Comparison of ENCODE assay signal across 9 mouse cellular contexts in genomic region chr4:108779763-108780056, GRCm38 (mm10). TPM values are rescaled to one million over a fixed set of nuclear protein-coding genes. Genes with fewer than 3 reads are reported as not detected.
DNase-seq lines count a peak whose midpoint lies in the region; ATAC-seq and TF ChIP-seq lines count a peak whose summit lies in the region.
"Had no signal": no experiment of that assay in that cellular context is flagged by ENCODE, and none has a peak within 500 bp of the region (broad histone marks: within the 10 kb centered on the region; RNA-seq: fewer than 3 reads in every experiment).

No protein-coding gene starts in this region.

- H3K27me3 ChIP-seq in heart, embryonic 12.5 days (replicated peaks) = no peaks in the 10 kb centered on the region
- peaks cover 27% of the 10 kb centered on the region for H3K27me3 ChIP-seq in E14TG2a.4 (ENCODE audit: insufficient read depth, low read length)
- no peaks in the 10 kb centered on the region for H3K27me3 ChIP-seq in forebrain, embryonic 13.5 days
- H3K27me3 ChIP-seq: Patski had no signal

- peak overlapping the region; percentile 93 for H3K4me3 ChIP-seq in heart, embryonic 12.5 days
- H3K4me3 ChIP-seq in E14TG2a.4 (replicated peaks; ENCODE audit: low read length) = peak overlapping the region; percentile 94
- H3K4me3 ChIP-seq in forebrain, embryonic 13.5 days = peak overlapping the region; percentile 93
- H3K4me3 ChIP-seq in macrophage (ENCODE audit: inconsistent target) = peak overlapping the region; percentile 21

- ATAC-seq in heart, embryonic 12.5 days (ENCODE audit: insufficient number of reproducible peaks, low FRiP score) = no peak; the same call in 1 of the 2 replicates
- no peak for ATAC-seq in forebrain, embryonic 13.5 days
- ATAC-seq in megakaryocyte-erythroid progenitor cell, adult 5-6 weeks (replicated peaks; ENCODE audit: low FRiP score, low TSS enrichment, poor library complexity, severe bottlenecking) = no peak

- H3K9me3 ChIP-seq in heart, embryonic 12.5 days (replicated peaks) = no peaks in the 10 kb centered on the region
- H3K9me3 ChIP-seq in E14TG2a.4 (ENCODE audit: low read length) = no peaks in the 10 kb centered on the region
- no peaks in the 10 kb centered on the region for H3K9me3 ChIP-seq in forebrain, embryonic 13.5 days (replicated peaks)

- DNase-seq in heart, adult 18-20 months = no peak
- DNase-seq in adrenal gland, adult (ENCODE audit: inconsistent age in 2 of 2, low spot score in 1 of 2) = no peak
- DNase-seq in left cerebral cortex, adult 18-20 months (ENCODE audit: low spot score in 2 of 2) = no peak

- 0% methylated on average over 7 of the region's 7 CpGs for WGBS in heart, embryonic 12.5 days
- WGBS in forebrain, embryonic 13.5 days = under 1% methylated on average over 7 of the region's 7 CpGs
- WGBS in macrophage (ENCODE audit: missing documents) = 3% methylated on average over 7 of the region's 7 CpGs

- peak overlapping the region; percentile 97 for H3K9ac ChIP-seq in heart, embryonic 12.5 days
- peak overlapping the region; percentile 98 for H3K9ac ChIP-seq in forebrain, embryonic 13.5 days

- peak overlapping the region; percentile 74 for H3K4me2 ChIP-seq in heart, embryonic 12.5 days
- H3K4me2 ChIP-seq in forebrain, embryonic 13.5 days = peak overlapping the region; percentile 70

- peak overlapping the region; percentile 92 for H3K27ac ChIP-seq in heart, embryonic 12.5 days (ENCODE audit: poor library complexity, severe bottlenecking)
- H3K27ac ChIP-seq in forebrain, embryonic 13.5 days = peak overlapping the region; percentile 97
- H3K27ac ChIP-seq in macrophage = no peak overlapping the region

- H3K4me1 ChIP-seq in heart, embryonic 12.5 days (replicated peaks) = peaks cover 7% of the 10 kb centered on the region; the same call in 1 of the 2 replicates
- H3K4me1 ChIP-seq in E14TG2a.4 (replicated peaks; ENCODE audit: low read depth, low read length) = peaks cover 6% of the 10 kb centered on the region
- H3K4me1 ChIP-seq in forebrain, embryonic 13.5 days = peaks cover 10% of the 10 kb centered on the region

- no peak for TF ChIP-seq CTCF in E14TG2a.4 (conservative IDR thresholded peaks at IDR 0.05; ENCODE audit: low read length)

- H3K79me2 ChIP-seq in macrophage (ENCODE audit: inconsistent target) = no peaks in the 10 kb centered on the region

- H3K36me3 ChIP-seq in heart, embryonic 12.5 days = no peaks in the 10 kb centered on the region
- H3K36me3 ChIP-seq in E14TG2a.4 (ENCODE audit: insufficient read depth, low read length) = no peaks in the 10 kb centered on the region
- H3K36me3 ChIP-seq in forebrain, embryonic 13.5 days (ENCODE audit: poor library complexity, severe bottlenecking) = no peaks in the 10 kb centered on the region
- H3K36me3 ChIP-seq in macrophage (ENCODE audit: inconsistent target) = no peaks in the 10 kb centered on the region

RNA-seq across cellular contexts. Expression of gene Zfyve9, which starts 0.9 kb away (rescaled TPM):
- polyA plus RNA-seq in heart, embryonic 12.5 days (2016; fragmentation: Nextera tagmentation; extraction: Ambion mirVana) = 3.6 TPM in 2 replicates
- 10 to 100 TPM; 27.5 to 28.4 TPM for total RNA-seq in heart, adult 18-20 months (2021)
- polyA plus RNA-seq in forebrain, embryonic 13.5 days (2015; fragmentation: Nextera tagmentation; extraction: Ambion mirVana) = 5.4 and 5.5 TPM in 2 replicates
- total RNA-seq in macrophage (2018; cell fraction: chromatin; rRNA removed) = 1 to 10 TPM in 20 of 26 experiments, under 1 TPM in 6; 0.44 to 5.4 (median 1.9) TPM
- 1 to 10 TPM in 12 of 26 experiments, under 1 TPM in 14; 0.48 to 2.1 (median 0.91) TPM for total RNA-seq in macrophage (2018; cell fraction: cytosol; rRNA removed)
- total RNA-seq in macrophage (2018; cell fraction: nucleus; rRNA removed) = 1 to 10 TPM in 15 of 26 experiments, under 1 TPM in 11; 0.40 to 3.2 (median 1.1) TPM
- 0.55 to 1.7 TPM (median 1.3 TPM) in 3 replicates for polyA plus RNA-seq in macrophage (2018)
- not detected in 2 replicates for total RNA-seq in megakaryocyte-erythroid progenitor cell, adult 5-6 weeks (2014; fragmentation: Nextera tagmentation)
- total RNA-seq in megakaryocyte-erythroid progenitor cell, adult 5-6 weeks (2017) = not detected in 2 replicates
- 10 to 100 TPM; 72.4 to 73.0 TPM for total RNA-seq in left cerebral cortex, adult 18-20 months (2021)

RNA-seq across cellular contexts. Expression of gene Btf3l4, which starts 53.7 kb away (rescaled TPM):
- polyA plus RNA-seq in heart, embryonic 12.5 days (2016; fragmentation: Nextera tagmentation; extraction: Ambion mirVana) = 182 and 186 TPM in 2 replicates
- 10 to 100 TPM; 73.1 to 75.0 TPM for total RNA-seq in heart, adult 18-20 months (2021)
- polyA plus RNA-seq in forebrain, embryonic 13.5 days (2015; fragmentation: Nextera tagmentation; extraction: Ambion mirVana) = 256 and 275 TPM in 2 replicates
- 10 to 100 TPM in 24 of 26 experiments, 1 to 10 TPM in 2; 8.2 to 44.3 (median 24.2) TPM for total RNA-seq in macrophage (2018; cell fraction: chromatin; rRNA removed)
- 10 to 100 TPM; 19.3 to 46.7 (median 26.1) TPM for total RNA-seq in macrophage (2018; cell fraction: cytosol; rRNA removed)
- total RNA-seq in macrophage (2018; cell fraction: nucleus; rRNA removed) = 10 to 100 TPM in 24 of 26 experiments, 1 to 10 TPM in 2; 8.8 to 48.6 (median 19.3) TPM
- 34.5 to 70.6 TPM (median 61.1 TPM) in 3 replicates for polyA plus RNA-seq in macrophage (2018)
- total RNA-seq in megakaryocyte-erythroid progenitor cell, adult 5-6 weeks (2014; fragmentation: Nextera tagmentation) = 55.3 and 67.7 TPM in 2 replicates
- total RNA-seq in megakaryocyte-erythroid progenitor cell, adult 5-6 weeks (2017) = 61.7 and 80.3 TPM in 2 replicates
- 10 to 100 TPM; 85.6 to 91.5 TPM for total RNA-seq in left cerebral cortex, adult 18-20 months (2021)

RNA-seq across cellular contexts. Expression of gene Txndc12, which starts 54.7 kb away (rescaled TPM):
- 138 and 141 TPM in 2 replicates for polyA plus RNA-seq in heart, embryonic 12.5 days (2016; fragmentation: Nextera tagmentation; extraction: Ambion mirVana)
- total RNA-seq in heart, adult 18-20 months (2021) = 10 to 100 TPM; 28.0 to 28.7 TPM
- 89.6 and 92.8 TPM in 2 replicates for polyA plus RNA-seq in forebrain, embryonic 13.5 days (2015; fragmentation: Nextera tagmentation; extraction: Ambion mirVana)
- total RNA-seq in macrophage (2018; cell fraction: chromatin; rRNA removed) = 10 to 100 TPM in 20 of 26 experiments, 1 to 10 TPM in 6; 2.3 to 60.9 (median 27.9) TPM
- total RNA-seq in macrophage (2018; cell fraction: cytosol; rRNA removed) = 10 to 100 TPM; 39.9 to 70.5 (median 56.9) TPM
- 10 to 100 TPM; 10.3 to 64.9 (median 39.7) TPM for total RNA-seq in macrophage (2018; cell fraction: nucleus; rRNA removed)
- 53.6 to 64.7 TPM (median 56.5 TPM) in 3 replicates for polyA plus RNA-seq in macrophage (2018)
- 19.7 and 20.8 TPM in 2 replicates for total RNA-seq in megakaryocyte-erythroid progenitor cell, adult 5-6 weeks (2014; fragmentation: Nextera tagmentation)
- 18.3 and 56.6 TPM in 2 replicates for total RNA-seq in megakaryocyte-erythroid progenitor cell, adult 5-6 weeks (2017)
- 10 to 100 TPM; 39.6 to 44.2 TPM for total RNA-seq in left cerebral cortex, adult 18-20 months (2021)

Comparison
In these comparisons a context has a peak if more than half of its experiments do, and no peak if none do; other contexts are left out.
1. H3K4me3 ChIP-seq: peak in every context shown above with its lines; median percentile 94 in E14TG2a.4; 93 in heart, embryonic 12.5 days; 93 in forebrain, embryonic 13.5 days; 21 in macrophage.
2. RNA of gene Zfyve9, which starts 0.9 kb away (total RNA-seq): 72.4 to 73.0 TPM in left cerebral cortex, adult 18-20 months and 27.5 to 28.4 TPM in heart, adult 18-20 months; not detected in megakaryocyte-erythroid progenitor cell, adult 5-6 weeks; every median in the first group is over 10 times any median in the second.